Mouse (Mus musculus) limb, embryonic 12.5 days (tissue): ENCODE data around the gene Os9. TPM values are rescaled to one million over a fixed set of nuclear protein-coding genes. Genes with fewer than 3 reads are reported as not detected.
A peak's percentile ranks its signal among the peaks of the same experiment; 100 is the strongest.

Source experiments
- ATAC-seq: fragments of 200-750 bp; cut with Nextera tagmentation; 2 replicates; pipeline ENCODE4 v1.8.0; 2017; ENCODE audit warnings: low read depth, moderate TSS enrichment; ENCODE audit not compliant: insufficient number of reproducible peaks, insufficient read depth, low FRiP score, low TSS enrichment
- H3K27ac ChIP-seq: fragments of 300-500 bp; sonication (generic); 2 replicates; pipeline ENCODE4 v1.5.1; 2016; ENCODE audit warnings: mild to moderate bottlenecking, moderate library complexity
- H3K27me3 ChIP-seq: fragments of 300-500 bp; sonication (generic); 2 replicates; pipeline ENCODE4 v1.6.1; 2016; ENCODE audit warnings: mild to moderate bottlenecking, moderate library complexity
- H3K36me3 ChIP-seq: fragments of 300-500 bp; sonication (generic); 2 replicates; pipeline ENCODE4 v1.6.1; 2016; ENCODE audit warnings: mild to moderate bottlenecking, moderate library complexity
- H3K4me1 ChIP-seq: fragments of 300-500 bp; sonication (generic); replicated peaks from 2 replicates; pipeline ENCODE4 v1.6.1; 2016
- H3K4me2 ChIP-seq: fragments of 300-500 bp; sonication (generic); 2 replicates; pipeline ENCODE4 v1.6.1; 2016; ENCODE audit warnings: mild to moderate bottlenecking, moderate library complexity
- H3K4me3 ChIP-seq: fragments of 300-500 bp; sonication (generic); replicated peaks from 2 replicates; pipeline ENCODE4 v1.5.1; 2016; ENCODE audit warnings: mild to moderate bottlenecking
- H3K9ac ChIP-seq: fragments of 300-500 bp; sonication (generic); replicated peaks from 2 replicates; pipeline ENCODE4 v1.6.1; 2016; ENCODE audit warnings: mild to moderate bottlenecking, moderate library complexity
- H3K9me3 ChIP-seq: fragments of 300-500 bp; sonication (generic); 2 replicates; pipeline ENCODE4 v1.6.1; 2016; ENCODE audit warnings: mild to moderate bottlenecking, moderate library complexity
- WGBS: fragments of 180-500 bp; shearing (Covaris S2); methylation state at CpG from one replicate; pipeline ENCODE4 v1.1.7; 2016; 5-methylcytosine and 5-hydroxymethylcytosine counted together
- polyA plus RNA-seq: library from polyadenylated mRNA; unstranded; fragments of >200 nt; fragmentation: Nextera tagmentation; extraction: Ambion mirVana; gene quantifications from 2 replicates; pipeline ENCODE4 v1.2.1, GENCODE M21; 2016

The Os9 gene
- polyA plus RNA-seq, 1 experiment from 2014 or later, result 58.7 TPM

- peaks cover 30% of the 10 kb centered on the region for H3K4me1 ChIP-seq
- peaks cover 45% of the 10 kb centered on the region for H3K27me3 ChIP-seq
Measured at GRCm38 (mm10) chr10:127061513-127061912, 59.4 kb downstream of the Os9 start.

DNA sequence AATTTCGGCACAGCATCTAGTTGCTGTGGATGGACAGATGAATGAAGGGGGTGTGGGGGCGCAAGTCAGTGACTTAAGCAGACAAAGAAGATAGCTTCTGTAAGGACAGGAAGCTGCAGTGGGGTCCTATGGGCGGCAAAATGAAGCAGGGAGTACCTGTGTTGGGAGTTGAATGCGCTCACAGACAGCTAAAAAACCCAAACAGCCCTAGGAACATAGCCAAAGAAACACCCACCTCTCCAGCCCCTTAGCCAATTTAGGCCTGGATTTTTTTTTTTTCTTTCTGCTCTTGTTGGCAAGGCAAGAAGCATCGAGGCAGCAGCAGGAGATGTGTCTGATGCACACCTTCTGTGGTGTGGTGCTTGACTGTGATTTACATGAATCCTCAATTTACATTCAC is 59.8 kb downstream of the Os9 start:
- Histone ChIP-seq H3K4me2 (no peak overlapping the region), H3K4me1 (peaks cover 27% of the 10 kb centered on the region), H3K27ac (no peak overlapping the region), H3K4me3 (no peak overlapping the region), H3K27me3 (peaks cover 45% of the 10 kb centered on the region), H3K36me3 (peaks cover 30% of the 10 kb centered on the region), H3K9me3 (no peaks in the 10 kb centered on the region), H3K9ac (no peak overlapping the region)
- ATAC-seq, result no peak
- WGBS, result 41% methylated on average over 5 of the region's 5 CpGs

More at GRCm38 (mm10) chr10:127061513-127061912, 59.4 kb downstream of the Os9 start:
- Histone ChIP-seq H3K27ac (no peak overlapping the region), H3K4me3 (no peak overlapping the region), H3K9ac (no peak overlapping the region), H3K4me2 (no peak overlapping the region), H3K36me3 (peaks cover 30% of the 10 kb centered on the region), H3K9me3 (no peaks in the 10 kb centered on the region)
- no peak for ATAC-seq
- WGBS, result 81% methylated on average over 2 of the region's 2 CpGs

DNA sequence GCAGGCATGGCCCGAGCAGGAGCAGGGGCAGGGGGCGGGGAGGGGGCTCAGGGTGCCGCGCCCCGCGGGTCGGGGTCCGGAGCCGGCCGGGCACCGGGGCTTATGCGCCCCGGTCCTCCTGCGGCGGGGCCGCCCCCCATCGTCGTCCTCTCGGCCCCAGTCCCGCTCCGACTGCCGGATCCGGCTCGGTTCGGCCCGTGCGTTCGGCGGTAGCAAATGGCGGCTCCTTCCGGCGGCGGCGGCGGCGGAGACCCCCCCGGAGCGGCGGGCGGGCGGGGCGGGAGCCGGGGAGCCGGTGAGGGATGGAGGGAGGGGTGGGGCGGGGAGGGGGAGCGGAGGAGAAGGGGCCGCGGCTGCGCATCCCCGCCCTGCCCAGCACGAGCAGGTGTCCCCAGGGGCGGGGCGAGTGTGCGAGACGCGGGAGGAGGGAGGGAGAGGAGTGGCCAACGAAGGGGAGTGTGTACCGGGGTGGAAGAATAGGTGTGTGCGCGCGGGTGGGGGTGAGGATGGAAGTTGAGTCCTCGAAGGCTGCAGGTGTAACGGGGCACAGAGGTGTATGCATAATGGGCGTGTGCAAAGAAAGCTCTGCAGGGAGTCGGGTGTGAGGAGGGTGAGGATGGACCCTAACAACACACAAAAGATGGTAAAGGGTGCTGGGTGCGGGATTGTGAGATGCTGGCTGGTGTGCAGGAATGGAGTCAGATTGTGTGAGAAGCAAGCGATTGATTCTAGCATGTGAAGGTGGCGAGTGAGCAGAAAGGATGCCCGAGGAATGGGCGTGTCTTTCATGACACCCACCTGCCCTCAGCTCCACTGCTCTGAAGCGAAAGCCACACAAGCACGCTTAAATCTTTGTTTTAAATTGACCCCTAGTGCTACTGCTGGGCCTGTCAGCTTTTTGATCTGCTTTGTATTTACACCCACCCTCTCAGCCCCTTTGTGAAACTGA is 60.7 kb downstream of the Os9 start, which contains the start of gene March9:
March9 (minus strand) TSS at position 217 of the 949 bp plus-strand sequence.
- Histone ChIP-seq H3K4me1 (peaks cover 26% of the 10 kb centered on the region), H3K9ac (peak within 1 kb of the TSS; percentile 89), H3K36me3 (peaks cover 30% of the 10 kb centered on the region), H3K4me3 (peak within 1 kb of the TSS; percentile 97), H3K9me3 (no peaks in the 10 kb centered on the region), H3K27ac (0 out of 2 replicates have a peak within 1 kb of the TSS, but pooled peaks have one; percentile 29), H3K27me3 (peaks cover 45% of the 10 kb centered on the region), H3K4me2 (peak within 1 kb of the TSS; percentile 97)
- ATAC-seq, result no peak
- 1% methylated on average over 59 of the region's 72 CpGs for WGBS

DNA sequence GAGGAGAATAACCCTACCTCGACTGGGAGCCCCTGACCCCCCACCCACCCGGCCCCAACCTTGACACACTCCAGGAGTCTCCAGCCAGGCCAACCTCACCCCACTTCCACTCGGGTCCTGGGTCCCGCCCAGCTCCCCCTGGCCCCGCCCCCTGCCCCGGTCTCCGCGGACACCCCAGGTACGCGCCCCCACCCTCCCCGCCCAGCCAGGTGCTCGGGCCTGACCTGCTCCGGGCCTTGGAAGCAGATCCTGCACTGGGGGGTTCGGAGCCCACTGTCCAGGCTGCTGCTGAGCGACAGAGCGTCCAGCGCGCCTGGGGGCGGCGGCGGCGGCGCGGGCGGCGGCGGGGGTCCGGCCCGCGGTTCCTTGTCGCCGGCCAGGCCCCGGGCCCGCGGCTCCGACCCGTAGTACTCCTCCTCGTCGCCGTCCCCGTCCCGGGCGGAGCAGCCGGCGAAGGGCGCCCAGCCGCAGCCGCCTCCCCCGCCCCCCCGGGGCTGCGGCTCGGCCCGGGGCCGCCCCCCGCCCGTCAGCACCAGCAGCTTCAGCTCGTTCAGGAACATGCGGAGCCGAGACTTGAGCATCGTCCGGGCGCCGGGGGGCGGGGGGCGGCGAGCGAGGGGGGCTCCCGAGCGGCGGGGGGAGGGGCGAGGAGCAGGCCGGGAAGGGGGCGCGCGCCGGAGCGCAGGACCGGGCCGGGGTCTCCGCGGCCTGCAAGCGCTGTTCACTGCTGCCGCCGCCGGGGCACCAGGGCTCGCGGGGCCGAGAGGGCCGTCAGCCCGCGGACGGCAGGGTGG is 61.6 kb downstream of the Os9 start:
- ATAC-seq, result 0 out of 2 replicates have a peak, but pooled peaks have one; percentile 5
- H3K9ac ChIP-seq, result peak overlapping the region; percentile 89
- peaks cover 49% of the 10 kb centered on the region for H3K27me3 ChIP-seq
- H3K4me2 ChIP-seq, result peak overlapping the region; percentile 97
- H3K27ac ChIP-seq, result 0 out of 2 replicates have a peak overlapping the region, but pooled peaks have one; percentile 29
- peaks cover 30% of the 10 kb centered on the region for H3K36me3 ChIP-seq
- peaks cover 19% of the 10 kb centered on the region for H3K4me1 ChIP-seq
- H3K4me3 ChIP-seq, result peak overlapping the region; percentile 97
- no peaks in the 10 kb centered on the region for H3K9me3 ChIP-seq
- WGBS, result under 1% methylated on average over 74 of the region's 92 CpGs

DNA sequence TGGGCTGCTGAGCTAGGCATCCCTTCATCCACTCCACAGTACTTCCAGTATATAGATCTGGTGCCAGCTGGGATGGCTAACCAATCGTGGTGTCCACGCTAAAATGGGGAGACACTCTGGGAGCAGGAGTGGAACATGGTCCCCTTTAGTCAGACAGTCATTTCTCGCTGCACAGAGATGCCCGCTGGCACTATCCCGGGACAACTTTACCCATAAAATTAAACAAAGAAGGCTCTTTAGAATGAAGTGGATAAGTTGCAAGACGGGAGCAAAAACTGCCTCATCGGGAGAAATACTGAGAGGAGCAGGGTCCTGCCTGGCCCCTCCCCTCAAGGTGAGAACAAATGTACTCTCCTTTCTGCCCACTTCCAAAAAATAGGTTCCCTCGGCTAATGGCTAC is 62.2 kb downstream of the Os9 start:
- no peaks in the 10 kb centered on the region for H3K9me3 ChIP-seq
- peak overlapping the region; percentile 89; the same call in 1 of the 2 replicates for H3K9ac ChIP-seq
- H3K27me3 ChIP-seq, result peaks cover 51% of the 10 kb centered on the region
- H3K27ac ChIP-seq, result no peak overlapping the region
- H3K4me1 ChIP-seq, result peaks cover 19% of the 10 kb centered on the region
- H3K4me3 ChIP-seq, result peak overlapping the region; percentile 97
- peak overlapping the region; percentile 97 for H3K4me2 ChIP-seq
- 12% methylated on average over 8 of the region's 8 CpGs for WGBS
- peaks cover 30% of the 10 kb centered on the region for H3K36me3 ChIP-seq
- ATAC-seq, result no peak

DNA sequence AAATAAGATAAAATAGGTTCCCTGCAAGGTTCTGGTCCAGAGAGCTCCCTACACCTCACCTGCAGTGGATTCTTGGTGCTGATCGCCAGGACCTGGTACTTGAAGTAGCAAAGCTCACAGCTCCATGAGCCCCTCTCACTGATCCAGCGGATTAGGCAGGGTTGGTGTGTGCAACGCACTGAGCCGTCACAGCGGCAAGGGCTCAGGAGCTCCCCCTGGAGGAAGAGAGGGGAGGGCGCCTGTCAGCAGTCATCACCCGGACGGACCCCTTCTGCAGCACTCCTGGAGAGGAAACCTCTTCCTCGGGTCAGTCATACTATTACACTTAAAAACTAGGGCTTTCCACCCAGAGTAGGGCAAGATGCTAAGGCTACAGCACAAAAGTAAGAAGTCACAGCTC is 62.8 kb downstream of the Os9 start:
- under 1% methylated on average over 9 of the region's 9 CpGs for WGBS
- Histone ChIP-seq H3K9me3 (no peaks in the 10 kb centered on the region), H3K27ac (no peak overlapping the region)

DNA sequence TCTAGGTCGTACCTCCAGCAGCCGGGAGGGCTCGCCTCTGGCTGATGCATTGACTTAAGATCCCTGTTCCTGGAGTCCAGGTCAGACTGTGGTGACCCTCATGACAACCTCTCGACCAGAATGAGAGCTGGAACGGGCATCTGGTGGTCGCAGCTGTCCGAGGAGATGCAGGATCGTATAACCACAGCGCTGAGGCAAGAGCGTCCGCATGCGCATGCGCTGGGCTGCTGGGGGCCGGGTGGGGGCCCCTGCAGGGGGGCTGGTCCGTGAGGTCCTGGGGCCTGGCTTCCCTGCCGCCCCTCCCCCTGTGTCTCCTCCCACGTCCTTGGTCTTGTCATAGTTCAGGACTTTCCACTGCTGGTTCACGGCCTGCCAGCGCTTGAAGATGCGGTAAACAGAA is 64.4 kb downstream of the Os9 start:
- WGBS, result 89% methylated on average over 20 of the region's 20 CpGs
- Histone ChIP-seq H3K9me3 (no peaks in the 10 kb centered on the region), H3K27me3 (peaks cover 63% of the 10 kb centered on the region), H3K36me3 (peaks cover 30% of the 10 kb centered on the region), H3K4me1 (peaks cover 19% of the 10 kb centered on the region), H3K9ac (no peak overlapping the region), H3K4me2 (no peak overlapping the region), H3K27ac (no peak overlapping the region), H3K4me3 (no peak overlapping the region)
- ATAC-seq, result no peak

More for the DNA sequence above, 62.8 kb downstream of the Os9 start:
- Histone ChIP-seq H3K27me3 (peaks cover 54% of the 10 kb centered on the region), H3K36me3 (peaks cover 30% of the 10 kb centered on the region), H3K9ac (0 out of 2 replicates have a peak overlapping the region, but pooled peaks have one; percentile 8), H3K4me2 (peak overlapping the region; percentile 97), H3K4me3 (peak overlapping the region; percentile 97), H3K4me1 (peaks cover 19% of the 10 kb centered on the region)
- ATAC-seq, result 0 out of 2 replicates have a peak, but pooled peaks have one; percentile 9

GRCm38 (mm10) chr10:127055406-127055805 is 65.5 kb downstream of the Os9 start:
- H3K4me2 ChIP-seq, result no peak overlapping the region
- H3K27ac ChIP-seq, result no peak overlapping the region
- H3K9me3 ChIP-seq, result no peaks in the 10 kb centered on the region
- no peak for ATAC-seq
- H3K9ac ChIP-seq, result no peak overlapping the region
- peaks cover 63% of the 10 kb centered on the region for H3K27me3 ChIP-seq
- H3K36me3 ChIP-seq, result peaks cover 30% of the 10 kb centered on the region
- peaks cover 24% of the 10 kb centered on the region for H3K4me1 ChIP-seq
- 84% methylated on average over 8 of the region's 8 CpGs for WGBS
- H3K4me3 ChIP-seq, result no peak overlapping the region

- 54% methylated on average over 4 of the region's 4 CpGs for WGBS
- Histone ChIP-seq H3K4me1 (peaks cover 26% of the 10 kb centered on the region), H3K9ac (no peak overlapping the region), H3K4me2 (no peak overlapping the region), H3K9me3 (no peaks in the 10 kb centered on the region), H3K4me3 (no peak overlapping the region), H3K27me3 (peaks cover 63% of the 10 kb centered on the region), H3K27ac (no peak overlapping the region), H3K36me3 (peaks cover 30% of the 10 kb centered on the region)
- ATAC-seq, result no peak
Measured at GRCm38 (mm10) chr10:127054646-127055045, 66.3 kb downstream of the Os9 start.

DNA sequence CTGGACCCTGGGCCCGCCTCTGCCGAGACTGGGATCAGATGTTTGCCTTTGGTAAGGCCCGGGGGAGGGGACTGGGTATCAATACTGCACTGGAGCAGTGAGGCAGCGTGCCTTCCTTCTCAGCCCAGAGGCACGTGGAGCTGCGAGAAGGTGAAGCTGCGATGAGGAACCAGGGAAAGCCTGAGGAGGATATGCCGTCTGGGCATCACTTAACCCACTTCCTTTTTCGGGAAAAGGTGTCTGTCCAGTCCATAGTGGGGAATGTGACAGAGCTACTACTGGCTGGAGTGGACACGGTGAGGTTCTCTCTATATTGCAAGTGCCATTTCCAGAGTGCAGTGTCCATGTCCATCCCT is 70.8 kb downstream of the Os9 start:
- H3K4me3 ChIP-seq, result no peak overlapping the region

More for the DNA sequence above, 70.8 kb downstream of the Os9 start:
- 20% methylated on average over 10 of the region's 10 CpGs for WGBS
- H3K4me1 ChIP-seq, result peaks cover 24% of the 10 kb centered on the region
- H3K9me3 ChIP-seq, result no peaks in the 10 kb centered on the region
- no peak overlapping the region for H3K9ac ChIP-seq
- H3K27ac ChIP-seq, result no peak overlapping the region
- no peak for ATAC-seq
- peaks cover 18% of the 10 kb centered on the region for H3K36me3 ChIP-seq
- H3K4me2 ChIP-seq, result no peak overlapping the region
- H3K27me3 ChIP-seq, result peaks cover 72% of the 10 kb centered on the region
